Mouse (Mus musculus) CH12.LX (cell line): ENCODE measurements at regions not wholly inside any gene's neighbourhood (a gene's known extent, or its start where the extent isn't known, plus 50 kb on each side); places are given as distances from the start of the nearest gene placed in this dataset.

Experiments
- MAZ ChIP-seq: IDR thresholded peaks from 2 replicates; pipeline ENCODE4 v1.6.1; 2012; ENCODE audit warnings: low read depth, mild to moderate bottlenecking, inconsistent platforms, low read length, improper control_type of control experiment, moderate library complexity
- MXI1 ChIP-seq: IDR thresholded peaks from 2 replicates; pipeline ENCODE4 v1.6.1; 2011; ENCODE audit warnings: mild to moderate bottlenecking, low read depth, low read length, improper control_type of control experiment
- NRF1 ChIP-seq: IDR thresholded peaks from 2 replicates; pipeline ENCODE4 v1.6.1; 2014; ENCODE audit warnings: low read depth, mild to moderate bottlenecking, inconsistent platforms, low read length, improper control_type of control experiment, moderate library complexity

- TF ChIP-seq NRF1, result no peak
- TF ChIP-seq MXI1, result no peak
- TF ChIP-seq MAZ, result no peak
Measured at GRCm38 (mm10) chr10:103780127-103780526, 362.7 kb upstream of the Gm21293 start.
